17 mouse cellular contexts compared by ENCODE assay signal in the genomic region with DNA sequence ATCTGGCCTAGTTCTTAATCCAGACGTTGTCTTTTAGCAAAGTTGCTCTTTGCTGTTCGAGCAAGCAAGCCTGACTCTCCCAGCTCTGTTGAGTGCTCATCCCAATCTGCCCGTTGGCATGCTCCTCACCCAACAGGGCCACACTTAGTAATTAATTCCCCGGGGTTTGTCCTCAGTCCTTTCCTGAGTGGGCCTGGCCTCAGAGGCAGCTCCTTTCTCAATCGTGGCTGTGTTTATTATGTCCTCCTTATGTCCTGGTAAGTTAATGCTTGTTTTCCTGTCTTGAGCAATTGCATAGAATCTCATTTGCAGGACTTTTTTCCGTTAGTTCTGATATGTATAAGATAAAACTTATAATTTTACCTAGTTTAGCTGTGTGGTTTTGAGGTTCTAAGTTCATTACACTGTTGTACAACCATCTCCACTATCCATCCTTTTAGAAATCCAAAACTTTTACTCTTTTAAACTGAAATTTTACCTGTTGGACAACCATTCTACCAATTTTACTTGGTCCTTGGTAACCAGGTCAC.
"Had no signal": no experiment of that assay in that cellular context is flagged by ENCODE, and none has a peak within 500 bp of the region (broad histone marks: within the 10 kb centered on the region; RNA-seq: fewer than 3 reads in every experiment).

No protein-coding gene starts in this region.

- H3K27ac ChIP-seq: lung, embryonic 15.5 days; macrophage; midbrain, embryonic 13.5 days; midbrain, embryonic 15.5 days; neural tube, embryonic 12.5 days; stomach, embryonic 15.5 days; stomach, postnatal 0 days had no signal

- H3K4me3 ChIP-seq: lung, embryonic 15.5 days; megakaryocyte, embryonic 14.5 days; midbrain, embryonic 13.5 days; midbrain, embryonic 15.5 days; neural tube, embryonic 12.5 days; stomach, embryonic 15.5 days had no signal

- H3K9me3 ChIP-seq: lung, embryonic 15.5 days; megakaryocyte, embryonic 14.5 days; midbrain, embryonic 13.5 days; midbrain, embryonic 15.5 days; neural tube, embryonic 12.5 days; stomach, embryonic 15.5 days had no signal

- H3K27me3 ChIP-seq: lung, embryonic 15.5 days; megakaryocyte, embryonic 14.5 days; midbrain, embryonic 13.5 days; midbrain, embryonic 15.5 days; neural tube, embryonic 12.5 days; stomach, embryonic 15.5 days had no signal

- H3K4me1 ChIP-seq: lung, embryonic 15.5 days; midbrain, embryonic 13.5 days; midbrain, embryonic 15.5 days; neural tube, embryonic 12.5 days; stomach, embryonic 15.5 days had no signal

- DNase-seq: liver, postnatal 0 days; lung, adult 2 months; lung, postnatal 14 days; lung, postnatal 36 days; right cerebral cortex, postnatal 25 days; right cerebral cortex, postnatal 4 days; thymus, adult 2 months; thymus, postnatal 25 days; thymus, postnatal 4 days had no signal

- H3K9ac ChIP-seq: liver, postnatal 0 days; lung, embryonic 15.5 days; midbrain, embryonic 13.5 days; midbrain, embryonic 15.5 days; neural tube, embryonic 12.5 days; stomach, embryonic 15.5 days had no signal
